Mouse (Mus musculus): ENCODE measurements around the gene Megf8. TPM values are rescaled to one million over a fixed set of nuclear protein-coding genes. Genes with fewer than 3 reads are reported as not detected.

Megf8 gene
- polyA plus RNA-seq, 1 experiment: 21.2 TPM

DNA sequence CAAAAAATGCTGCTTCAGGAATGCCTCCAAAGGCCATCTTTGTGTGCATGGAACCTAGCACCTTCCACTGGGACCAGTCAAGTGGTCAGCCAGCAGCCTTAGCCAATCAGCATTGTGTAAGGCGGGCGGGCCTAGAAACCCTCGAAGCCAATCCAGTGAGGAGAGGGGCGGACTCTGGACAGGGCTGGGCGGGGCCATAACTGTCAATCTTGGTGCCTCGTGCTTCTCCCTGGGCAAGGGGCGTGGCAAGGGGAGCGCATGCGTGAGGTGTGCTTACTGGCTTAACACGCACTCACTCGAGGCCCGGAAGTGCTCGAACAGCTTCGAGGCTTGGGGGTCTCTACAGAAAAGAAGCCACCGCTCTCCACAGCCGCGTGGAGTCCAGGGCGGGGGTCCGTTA, 15.9 kb upstream of the Megf8 start, which contains the start of gene Prr19:
TSS of gene Prr19 (plus strand) at position 349 of the 400 bp plus-strand sequence.
- WGBS: 66% methylated on average over 19 of the region's 19 CpGs
- no peak within 1 kb of the TSS for H3K27ac ChIP-seq (ENCODE audit: insufficient read depth, low read depth, low read length)

DNA sequence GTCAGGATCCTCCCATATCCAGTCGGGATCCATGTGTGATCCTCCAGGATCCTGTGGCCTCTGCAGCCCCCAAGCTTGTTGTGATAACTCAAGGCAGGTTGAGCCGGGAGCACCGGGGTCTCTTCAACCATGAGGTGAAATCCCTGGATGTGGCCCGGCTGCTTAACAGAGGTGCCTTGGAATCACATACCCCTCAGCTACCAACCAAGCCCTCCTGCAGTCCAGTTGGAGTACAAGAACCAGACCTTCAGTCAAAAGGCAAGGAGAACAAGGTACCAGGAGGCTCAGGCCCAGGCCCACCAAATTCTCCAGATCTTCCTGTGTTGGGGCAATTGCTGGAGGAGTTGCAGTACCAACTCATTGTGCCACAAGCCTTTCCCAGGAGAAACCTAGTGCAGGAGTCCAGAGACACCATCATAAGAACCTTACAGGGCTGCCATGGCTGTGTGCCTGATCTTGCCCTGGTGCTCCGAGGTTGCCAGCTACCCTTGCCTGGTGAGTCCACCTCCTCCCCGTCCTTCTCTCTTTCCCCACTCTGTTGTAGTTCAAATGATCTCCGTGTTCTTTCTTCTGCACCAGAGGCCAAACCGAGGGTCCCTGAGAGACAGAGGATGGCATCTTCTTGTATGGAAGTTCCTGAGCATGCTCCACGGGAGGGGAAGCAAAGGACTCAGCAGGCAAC, 13.8 kb upstream of the Megf8 start:
- Histone ChIP-seq H3K4me3 (ENCODE audit: low read depth, low read length) (no peak overlapping the region), H3K27ac (ENCODE audit: insufficient read depth, low read depth, low read length) (no peak overlapping the region), H3K36me3 (ENCODE audit: control insufficient read depth, insufficient read depth, low read length) (no peaks in the 10 kb centered on the region), H3K27me3 (ENCODE audit: control insufficient read depth, insufficient read depth, low read length) (peaks cover 12% of the 10 kb centered on the region), H3K4me1 (ENCODE audit: control insufficient read depth, insufficient read depth, insufficient read length, low read length) (peaks cover 6% of the 10 kb centered on the region)
- no peak for TF ChIP-seq CTCF (IDR thresholded peaks at IDR 0.05; ENCODE audit: extremely low read depth, insufficient read length, insufficient replicate concordance, low read depth, low read length)
- no peak for TF ChIP-seq POLR2A (IDR thresholded peaks at IDR 0.05; ENCODE audit: low read depth, low read length)
- 63% methylated on average over 9 of the region's 9 CpGs for WGBS

More for the DNA sequence above, 15.9 kb upstream of the Megf8 start, which contains the start of gene Prr19:
- H3K4me3 ChIP-seq (ENCODE audit: low read depth, low read length): no peak within 1 kb of the TSS
- H3K4me1 ChIP-seq (ENCODE audit: control insufficient read depth, insufficient read depth, insufficient read length, low read length): peaks cover 6% of the 10 kb centered on the region
- H3K27me3 ChIP-seq (ENCODE audit: control insufficient read depth, insufficient read depth, low read length): peaks cover 5% of the 10 kb centered on the region; the same call in 1 of the 2 replicates
- H3K36me3 ChIP-seq (ENCODE audit: control insufficient read depth, insufficient read depth, low read length): no peaks in the 10 kb centered on the region
- TF ChIP-seq POLR2A (IDR thresholded peaks at IDR 0.05; ENCODE audit: low read depth, low read length): no peak
- no peak for TF ChIP-seq CTCF (IDR thresholded peaks at IDR 0.05; ENCODE audit: extremely low read depth, insufficient read length, insufficient replicate concordance, low read depth, low read length)

DNA sequence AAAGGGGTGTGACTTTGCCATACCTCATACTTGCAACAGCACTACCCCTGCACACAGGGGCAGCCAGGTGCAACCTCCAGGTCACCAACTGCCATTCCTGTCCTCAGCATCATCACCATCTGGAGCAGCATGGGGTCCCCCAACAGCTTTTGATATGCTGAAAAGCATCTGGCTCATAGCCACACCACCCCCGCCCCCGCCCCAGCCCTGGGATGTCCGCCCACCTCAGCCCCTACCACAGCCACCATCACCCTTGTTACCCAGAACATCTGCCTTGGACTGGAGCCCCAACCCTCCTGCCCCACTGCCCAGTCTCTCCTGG, 13.3 kb upstream of the Megf8 start:
- WGBS: 69% methylated on average over 3 of the region's 3 CpGs
- no peak for TF ChIP-seq CTCF (IDR thresholded peaks at IDR 0.05; ENCODE audit: extremely low read depth, insufficient read length, insufficient replicate concordance, low read depth, low read length)
- no peak for TF ChIP-seq POLR2A (IDR thresholded peaks at IDR 0.05; ENCODE audit: low read depth, low read length)
- Histone ChIP-seq H3K27me3 (ENCODE audit: control insufficient read depth, insufficient read depth, low read length) (peaks cover 12% of the 10 kb centered on the region), H3K4me1 (ENCODE audit: control insufficient read depth, insufficient read depth, insufficient read length, low read length) (peaks cover 6% of the 10 kb centered on the region), H3K4me3 (ENCODE audit: low read depth, low read length) (no peak overlapping the region), H3K27ac (ENCODE audit: insufficient read depth, low read depth, low read length) (no peak overlapping the region), H3K36me3 (ENCODE audit: control insufficient read depth, insufficient read depth, low read length) (no peaks in the 10 kb centered on the region)

DNA sequence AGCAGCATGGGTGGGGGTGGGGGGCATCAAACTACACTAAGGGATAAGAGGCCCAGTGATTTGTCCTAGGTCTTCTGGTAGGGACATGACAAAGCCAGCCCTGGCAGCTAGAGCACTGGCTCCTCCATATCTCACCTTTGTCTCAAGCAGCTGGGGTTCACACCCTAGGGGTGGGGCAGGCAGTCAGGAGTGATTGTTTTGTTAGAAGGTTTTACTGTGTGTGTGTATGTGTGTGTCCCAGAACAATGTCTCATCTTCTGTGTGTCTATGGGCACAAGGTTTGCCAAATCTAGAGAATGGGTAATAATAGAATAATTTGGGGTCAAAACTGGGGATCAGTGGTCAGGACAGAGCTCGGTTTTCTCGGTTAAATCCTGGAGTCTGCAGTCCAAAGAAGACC, 11.5 kb upstream of the Megf8 start:
- Histone ChIP-seq H3K36me3 (ENCODE audit: control insufficient read depth, insufficient read depth, low read length) (no peaks in the 10 kb centered on the region), H3K27me3 (ENCODE audit: control insufficient read depth, insufficient read depth, low read length) (peaks cover 12% of the 10 kb centered on the region), H3K27ac (ENCODE audit: insufficient read depth, low read depth, low read length) (no peak overlapping the region), H3K4me3 (ENCODE audit: low read depth, low read length) (no peak overlapping the region), H3K4me1 (ENCODE audit: control insufficient read depth, insufficient read depth, insufficient read length, low read length) (peaks cover 6% of the 10 kb centered on the region)
- TF ChIP-seq POLR2A (IDR thresholded peaks at IDR 0.05; ENCODE audit: low read depth, low read length) (no peak), CTCF (IDR thresholded peaks at IDR 0.05; ENCODE audit: extremely low read depth, insufficient read length, insufficient replicate concordance, low read depth, low read length) (no peak)
- WGBS: 2% methylated on average over 2 of the region's 2 CpGs

DNA sequence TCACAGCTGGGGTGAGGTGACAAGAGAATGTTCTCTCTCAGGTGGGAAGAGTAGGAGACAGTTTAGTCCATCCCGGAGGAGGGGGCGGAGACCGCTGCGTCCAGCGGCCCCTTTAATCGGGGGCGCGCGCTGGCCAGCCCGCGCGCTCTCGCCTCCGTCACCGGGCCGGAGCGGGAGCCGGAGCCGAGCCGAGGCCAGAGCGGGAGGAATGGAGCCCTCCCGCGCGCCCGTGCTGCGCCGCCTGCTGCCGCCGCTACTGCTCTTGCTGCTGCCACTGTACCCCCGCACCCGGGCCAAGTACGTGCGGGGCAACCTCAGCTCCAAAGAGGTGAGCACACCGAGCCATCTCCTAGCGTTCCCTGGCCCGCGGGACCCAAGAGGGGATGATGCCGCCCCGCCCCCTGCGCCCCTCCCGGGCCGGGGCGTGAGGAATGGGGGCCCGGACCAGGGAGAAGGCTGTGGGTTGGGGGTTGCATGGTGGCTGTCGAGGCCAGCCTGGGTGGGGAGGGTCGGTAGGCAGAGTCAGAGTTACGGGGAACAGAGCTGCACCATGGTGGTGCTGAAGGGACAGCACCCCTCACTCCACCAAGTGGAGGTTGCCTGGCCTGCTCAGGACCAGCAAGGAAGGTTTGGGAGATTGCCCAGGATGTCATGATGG, 10.9 kb upstream of the Megf8 start, which contains the start of gene Tmem145:
TSS of gene Tmem145 (plus strand) at position 151 of the 658 bp plus-strand sequence.
- TF ChIP-seq CTCF (IDR thresholded peaks at IDR 0.05; ENCODE audit: extremely low read depth, insufficient read length, insufficient replicate concordance, low read depth, low read length): no peak
- no peak for TF ChIP-seq POLR2A (IDR thresholded peaks at IDR 0.05; ENCODE audit: low read depth, low read length)
- Histone ChIP-seq H3K36me3 (ENCODE audit: control insufficient read depth, insufficient read depth, low read length) (no peaks in the 10 kb centered on the region), H3K4me1 (ENCODE audit: control insufficient read depth, insufficient read depth, insufficient read length, low read length) (peaks cover 6% of the 10 kb centered on the region), H3K4me3 (ENCODE audit: low read depth, low read length) (peak within 1 kb of the TSS; percentile 62), H3K27ac (ENCODE audit: insufficient read depth, low read depth, low read length) (no peak within 1 kb of the TSS), H3K27me3 (ENCODE audit: control insufficient read depth, insufficient read depth, low read length) (peaks cover 14% of the 10 kb centered on the region)
- under 1% methylated on average over 47 of the region's 47 CpGs for WGBS

DNA sequence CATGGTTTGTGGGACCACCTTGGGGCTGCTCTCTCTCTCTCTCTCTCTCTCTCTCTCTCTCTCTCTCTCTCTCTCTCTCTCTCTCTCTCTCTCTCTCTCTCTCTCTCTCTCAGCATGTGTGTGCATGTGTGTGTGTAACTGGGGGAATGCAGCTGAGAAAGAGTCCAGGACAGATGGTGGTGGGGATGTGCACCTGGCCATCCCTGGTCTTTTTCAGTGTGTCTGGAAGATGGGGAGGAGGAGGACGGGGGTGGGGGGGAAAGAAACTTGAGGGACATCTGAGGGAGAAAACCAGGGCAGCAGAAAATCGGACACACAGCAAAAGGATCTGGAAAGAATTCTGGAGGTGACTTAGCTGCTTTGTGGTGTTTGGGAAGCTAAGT, 10.4 kb upstream of the Megf8 start:
- WGBS: 52% methylated on average over 2 of the region's 2 CpGs
- H3K36me3 ChIP-seq (ENCODE audit: control insufficient read depth, insufficient read depth, low read length): no peaks in the 10 kb centered on the region
- no peak for TF ChIP-seq POLR2A (IDR thresholded peaks at IDR 0.05; ENCODE audit: low read depth, low read length)
- no peak for TF ChIP-seq CTCF (IDR thresholded peaks at IDR 0.05; ENCODE audit: extremely low read depth, insufficient read length, insufficient replicate concordance, low read depth, low read length)

DNA sequence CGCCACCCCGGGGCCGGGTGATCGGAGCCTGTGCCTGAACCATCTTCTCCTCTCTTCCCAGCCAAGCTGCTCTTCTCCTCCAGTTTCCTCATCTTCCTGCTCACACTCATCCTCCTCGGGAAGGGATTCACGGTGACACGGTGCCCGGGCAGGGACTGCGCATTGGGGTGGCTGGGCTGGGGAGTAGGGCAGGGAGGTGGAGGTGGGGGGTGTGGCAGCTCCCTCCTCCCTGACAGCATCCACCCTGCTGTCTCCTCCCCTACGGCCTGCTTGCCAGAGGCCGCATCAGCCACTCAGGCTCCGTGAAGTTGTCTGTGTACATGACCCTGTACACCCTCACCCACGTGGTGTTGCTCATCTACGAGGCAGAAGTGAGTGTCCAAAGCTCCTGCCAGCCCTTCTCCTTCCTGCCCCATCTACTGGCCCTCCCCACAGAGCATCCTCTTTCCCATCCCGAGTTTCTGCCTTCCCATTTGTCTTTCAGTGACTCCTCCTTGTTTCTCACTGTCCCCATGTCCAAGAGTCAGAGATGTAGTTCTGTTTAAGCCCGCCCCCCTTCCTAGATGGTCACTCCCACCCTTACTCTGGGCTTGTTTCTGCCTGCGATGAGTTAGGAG, 8.2 kb upstream of the Megf8 start:
- 53% methylated on average over 17 of the region's 17 CpGs for WGBS
- TF ChIP-seq POLR2A (IDR thresholded peaks at IDR 0.05; ENCODE audit: low read depth, low read length): no peak
- TF ChIP-seq CTCF (IDR thresholded peaks at IDR 0.05; ENCODE audit: extremely low read depth, insufficient read length, insufficient replicate concordance, low read depth, low read length): no peak
- Histone ChIP-seq H3K36me3 (ENCODE audit: control insufficient read depth, insufficient read depth, low read length) (no peaks in the 10 kb centered on the region), H3K27me3 (ENCODE audit: control insufficient read depth, insufficient read depth, low read length) (peaks cover 29% of the 10 kb centered on the region), H3K27ac (ENCODE audit: insufficient read depth, low read depth, low read length) (no peak overlapping the region), H3K4me3 (ENCODE audit: low read depth, low read length) (no peak overlapping the region), H3K4me1 (ENCODE audit: control insufficient read depth, insufficient read depth, insufficient read length, low read length) (peaks cover 6% of the 10 kb centered on the region)

More for the DNA sequence above, 10.4 kb upstream of the Megf8 start:
- H3K27me3 ChIP-seq (ENCODE audit: control insufficient read depth, insufficient read depth, low read length): peaks cover 20% of the 10 kb centered on the region
- H3K27ac ChIP-seq (ENCODE audit: insufficient read depth, low read depth, low read length): no peak overlapping the region
- no peak overlapping the region for H3K4me3 ChIP-seq (ENCODE audit: low read depth, low read length)
- H3K4me1 ChIP-seq (ENCODE audit: control insufficient read depth, insufficient read depth, insufficient read length, low read length): peaks cover 6% of the 10 kb centered on the region

Data from small intestine, adult 2 months (tissue).